Mouse (Mus musculus) stomach, postnatal 0 days (tissue): ENCODE results near the gene Thap8.

ENCODE experiments used
- CTCF ChIP-seq: IDR thresholded peaks from 2 replicates; pipeline ENCODE4 v1.5.1; 2016; ENCODE audit warnings: antibody characterized with exemption, low read depth, mild to moderate bottlenecking, moderate library complexity
- EP300 ChIP-seq: optimal IDR thresholded peaks from 2 replicates; pipeline ENCODE3; 2016; ENCODE audit warnings: antibody characterized with exemption

GRCm38 (mm10) chr7:30251956-30252954 is 27.6 kb upstream of the Thap8 start:
- no peak for TF ChIP-seq CTCF
- no peak for TF ChIP-seq EP300
